Mouse (Mus musculus) T-cell, adult 2 months (primary cell): ENCODE measurements around the gene Shroom1.
"Not testable (repeated sequence)": the region's sequence is repeated elsewhere in the genome, so short reads cannot be mapped to it uniquely, and the experiment has no call there.

ENCODE experiments used
- DNase-seq: peaks from one replicate; pipeline ENCODE4 v3.0.0; 2022; ENCODE audit warnings: low spot score

The Shroom1 gene

GRCm38 (mm10) chr11:53456474-53457371 is at the start of gene Shroom1, which contains the start of gene Gm10447:
Gene Shroom1, plus strand, starts transcription at chr11:53457205.
Gene Gm10447, minus strand, starts transcription at chr11:53457110.
- no peak for DNase-seq

- DNase-seq = no peak
Observed at GRCm38 (mm10) chr11:53411738-53412137, 45.3 kb upstream of the Shroom1 start.

GRCm38 (mm10) chr11:53413871-53414270 is 43.1 kb upstream of the Shroom1 start:
- DNase-seq = no peak

- DNase-seq = no peak
Observed at GRCm38 (mm10) chr11:53418048-53418447, 39.0 kb upstream of the Shroom1 start.

- no peak for DNase-seq
Observed at GRCm38 (mm10) chr11:53423036-53423435, 34.0 kb upstream of the Shroom1 start, which contains the start of gene Leap2. Gene Leap2, minus strand, starts transcription at chr11:53423170.

GRCm38 (mm10) chr11:53424826-53425225 is 32.2 kb upstream of the Shroom1 start:
- DNase-seq = no peak

GRCm38 (mm10) chr11:53425251-53425650 is 31.8 kb upstream of the Shroom1 start:
- no peak for DNase-seq

- DNase-seq = no peak
Observed at GRCm38 (mm10) chr11:53425711-53426255, 31.2 kb upstream of the Shroom1 start.

- DNase-seq = not testable (repeated sequence)
Observed at GRCm38 (mm10) chr11:53426914-53427313, 30.1 kb upstream of the Shroom1 start.

GRCm38 (mm10) chr11:53427993-53428715 is 28.9 kb upstream of the Shroom1 start:
- DNase-seq = no peak

- DNase-seq = no peak
Observed at GRCm38 (mm10) chr11:53428716-53429057, 28.3 kb upstream of the Shroom1 start.

- DNase-seq = no peak
Observed at GRCm38 (mm10) chr11:53429182-53429581, 27.8 kb upstream of the Shroom1 start.

GRCm38 (mm10) chr11:53430300-53430669 is 26.7 kb upstream of the Shroom1 start:
- no peak for DNase-seq

GRCm38 (mm10) chr11:53430670-53431346 is 26.2 kb upstream of the Shroom1 start, which contains the start of the genes Uqcrq and Gdf9:
Gene Uqcrq, minus strand, starts transcription at chr11:53430831.
Gene Gdf9, plus strand, starts transcription at chr11:53431023.
- DNase-seq = peak; percentile 99

GRCm38 (mm10) chr11:53431347-53432056 is 25.5 kb upstream of the Shroom1 start:
- DNase-seq = no peak

- no peak for DNase-seq
Observed at GRCm38 (mm10) chr11:53433057-53433456, 23.9 kb upstream of the Shroom1 start.

GRCm38 (mm10) chr11:53435504-53435903 is 21.5 kb upstream of the Shroom1 start:
- no peak for DNase-seq

- DNase-seq = no peak
Observed at GRCm38 (mm10) chr11:53436338-53436737, 20.7 kb upstream of the Shroom1 start.

- peak; percentile 37 for DNase-seq
Observed at GRCm38 (mm10) chr11:53441921-53442320, 15.1 kb upstream of the Shroom1 start.

- peak; percentile 56 for DNase-seq
Observed at GRCm38 (mm10) chr11:53443861-53444260, 13.1 kb upstream of the Shroom1 start.

GRCm38 (mm10) chr11:53445562-53445961 is 11.4 kb upstream of the Shroom1 start:
- no peak for DNase-seq
